Mouse (Mus musculus): Measurements from ENCODE around the gene Tmem212.

Gene Tmem212

GRCm38 (mm10) chr3:27898178-27898577 is 2.0 kb upstream of the Tmem212 start:
- no peak for DNase-seq

GRCm38 (mm10) chr3:27886578-27886977 is 9.6 kb downstream of the Tmem212 start:
- DNase-seq = no peak

DNA sequence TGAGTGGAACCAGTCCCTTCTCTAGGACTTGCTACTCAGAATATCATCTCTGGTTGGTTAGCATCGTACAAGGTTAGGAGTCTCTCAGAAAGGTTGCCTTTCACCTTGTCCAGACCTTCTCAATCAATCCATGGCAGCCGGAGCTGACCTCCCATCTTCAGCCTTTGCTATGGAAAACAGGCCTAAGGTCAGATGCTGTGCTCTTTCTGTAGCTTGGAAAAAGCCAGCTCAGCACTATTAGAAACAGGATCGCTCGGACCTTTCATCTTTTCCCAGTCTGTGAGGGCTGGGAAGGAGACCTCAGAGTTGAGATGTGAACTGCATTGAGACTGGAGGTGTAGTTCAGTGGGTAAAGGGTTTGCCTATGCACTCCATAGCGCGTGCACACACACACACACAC is 10.6 kb downstream of the Tmem212 start:
- no peak for DNase-seq

DNA sequence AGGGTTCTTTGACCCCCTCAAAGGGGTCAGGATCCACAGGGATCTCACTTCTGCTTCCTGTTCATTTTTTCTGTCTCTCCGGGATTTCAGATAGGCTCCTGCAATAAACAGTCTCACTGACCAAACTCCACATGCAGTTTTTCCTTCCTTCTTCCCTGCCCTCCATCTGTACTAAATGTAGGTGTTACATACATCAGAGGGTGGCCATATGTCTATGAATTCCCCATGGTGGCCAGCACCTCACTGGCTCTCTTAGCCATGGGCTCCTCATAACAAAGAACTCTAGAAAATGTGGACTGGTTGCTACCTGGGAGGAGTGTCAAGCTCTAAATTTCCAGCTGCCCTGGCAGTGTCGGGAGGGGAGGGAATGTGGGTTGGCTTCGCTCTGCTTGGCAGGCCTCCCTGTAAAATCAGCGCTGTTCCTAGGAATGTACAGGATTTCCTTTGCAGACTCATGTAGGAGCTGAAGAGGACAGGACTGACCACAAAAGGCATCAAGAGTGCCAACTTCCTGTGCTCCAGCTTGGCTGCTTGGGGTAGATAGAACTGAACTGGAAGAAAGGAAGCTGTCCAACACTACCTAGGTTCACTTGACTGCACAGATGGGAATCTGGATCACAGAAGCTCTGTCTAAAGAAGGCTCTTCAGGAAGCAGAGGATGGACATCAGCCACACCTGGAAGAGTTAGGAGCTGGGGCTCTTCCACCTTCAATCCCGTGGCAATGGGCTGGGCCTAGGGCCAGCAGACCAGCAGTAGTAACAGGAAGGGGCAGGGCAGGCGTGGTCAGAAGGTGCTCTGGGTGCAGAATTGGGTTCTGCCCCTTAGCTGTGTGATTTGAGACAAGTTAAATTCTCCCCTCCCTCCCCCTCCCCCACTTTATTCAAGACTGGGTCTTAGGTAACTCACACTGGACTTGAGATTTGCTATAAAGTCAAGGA is 14.0 kb downstream of the Tmem212 start:
- DNase-seq = peak; percentile 16 to 18

GRCm38 (mm10) chr3:27878854-27879610 is 17.1 kb downstream of the Tmem212 start:
- no peak for DNase-seq

DNA sequence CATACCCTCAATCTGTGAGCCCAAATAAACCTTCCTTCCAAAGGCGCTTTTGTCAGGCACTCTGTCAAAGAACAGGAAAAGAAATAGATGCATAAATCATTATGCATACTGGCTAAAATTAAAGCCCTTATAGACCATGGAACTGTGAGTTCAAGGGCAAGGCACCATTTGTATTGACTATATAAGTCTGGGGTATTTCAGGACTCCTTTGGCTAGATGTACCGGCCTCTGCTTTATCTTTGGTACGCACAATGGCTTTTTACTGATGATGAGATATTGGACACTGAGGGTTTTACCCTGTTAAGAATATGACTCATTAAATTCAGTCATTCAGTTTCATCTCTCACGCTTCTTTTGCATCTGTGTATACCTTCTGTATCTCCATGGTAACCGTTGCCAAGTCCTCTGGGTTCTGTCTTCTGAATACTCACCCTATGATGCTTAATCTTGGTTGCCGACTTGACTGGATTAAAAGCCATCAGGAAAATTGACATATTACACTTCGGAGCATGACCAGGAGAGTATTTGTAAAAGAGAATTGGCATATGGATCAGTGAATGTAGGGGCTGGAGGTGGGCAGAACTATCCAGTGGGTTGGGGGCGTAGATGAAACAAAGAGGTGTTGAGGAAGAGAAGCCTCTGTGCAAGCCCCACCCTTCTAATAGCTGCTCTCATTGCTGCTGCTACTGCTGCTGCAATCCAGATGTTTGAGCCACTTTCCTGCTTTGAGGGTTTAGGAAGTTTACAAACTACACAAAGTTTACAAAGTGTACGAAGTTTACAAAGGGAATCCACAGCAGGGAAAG is 22.7 kb downstream of the Tmem212 start:
- no peak for DNase-seq

DNA sequence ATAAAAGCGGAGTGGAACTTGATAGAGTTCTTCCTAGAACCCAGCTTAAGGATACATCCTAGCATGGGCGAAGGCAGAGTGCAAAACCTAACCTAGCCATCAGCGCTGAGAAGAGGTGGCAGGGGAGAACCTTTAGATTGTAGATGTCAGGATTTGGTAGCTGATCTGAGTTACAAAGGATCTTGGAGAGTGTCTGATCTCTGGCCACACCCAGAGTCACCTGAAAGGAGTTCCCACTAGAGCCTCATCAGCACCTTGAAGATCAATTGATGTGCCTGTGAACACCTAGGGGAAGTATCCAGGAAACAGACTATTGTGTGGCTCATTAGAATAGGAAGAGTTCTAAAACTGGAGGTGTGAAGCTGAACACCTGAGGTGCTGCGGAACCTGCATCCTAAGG is 23.7 kb downstream of the Tmem212 start:
- no peak for DNase-seq

GRCm38 (mm10) chr3:27871891-27872290 is 24.3 kb downstream of the Tmem212 start:
- DNase-seq = no peak

GRCm38 (mm10) chr3:27871371-27871770 is 24.8 kb downstream of the Tmem212 start:
- DNase-seq = no peak

DNA sequence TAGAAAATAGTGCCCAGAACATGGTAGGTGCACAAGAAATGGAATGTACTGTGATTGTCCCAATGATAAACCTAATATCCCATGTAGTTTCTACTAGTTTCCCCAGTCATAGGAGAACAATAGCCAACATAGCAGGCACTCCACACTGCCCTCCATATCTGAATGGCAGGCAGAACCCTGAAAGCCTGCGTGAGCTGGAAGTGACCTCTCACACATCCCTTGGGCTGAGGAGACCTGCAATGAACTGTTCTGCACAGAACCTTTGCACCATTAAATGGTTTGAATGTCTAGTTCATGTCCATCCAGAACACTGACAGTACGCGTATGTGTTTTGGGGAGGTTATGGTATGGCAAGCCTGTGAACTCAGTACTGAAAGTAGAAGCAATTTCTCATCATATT is 27.5 kb downstream of the Tmem212 start:
- DNase-seq = no peak

DNA sequence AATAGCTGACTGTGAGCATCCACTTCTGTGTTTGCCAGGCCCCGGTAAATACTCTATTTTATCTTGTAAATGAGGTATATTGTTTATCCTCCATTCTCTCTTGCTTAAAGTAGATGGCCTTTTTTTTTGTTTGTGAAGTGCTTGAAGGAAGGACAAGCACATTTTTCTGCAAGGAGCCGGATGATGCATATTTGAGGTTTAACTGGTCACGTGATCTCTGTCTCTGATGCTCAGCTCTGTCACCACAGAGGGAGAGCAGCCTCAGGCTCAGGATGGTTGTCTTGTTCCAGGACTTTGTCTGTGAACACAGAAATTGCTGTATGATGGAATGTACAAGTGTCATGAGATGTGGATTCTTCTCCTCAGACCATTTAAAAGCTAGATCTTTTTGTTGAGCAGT is 28.4 kb downstream of the Tmem212 start:
- DNase-seq = no peak

DNA sequence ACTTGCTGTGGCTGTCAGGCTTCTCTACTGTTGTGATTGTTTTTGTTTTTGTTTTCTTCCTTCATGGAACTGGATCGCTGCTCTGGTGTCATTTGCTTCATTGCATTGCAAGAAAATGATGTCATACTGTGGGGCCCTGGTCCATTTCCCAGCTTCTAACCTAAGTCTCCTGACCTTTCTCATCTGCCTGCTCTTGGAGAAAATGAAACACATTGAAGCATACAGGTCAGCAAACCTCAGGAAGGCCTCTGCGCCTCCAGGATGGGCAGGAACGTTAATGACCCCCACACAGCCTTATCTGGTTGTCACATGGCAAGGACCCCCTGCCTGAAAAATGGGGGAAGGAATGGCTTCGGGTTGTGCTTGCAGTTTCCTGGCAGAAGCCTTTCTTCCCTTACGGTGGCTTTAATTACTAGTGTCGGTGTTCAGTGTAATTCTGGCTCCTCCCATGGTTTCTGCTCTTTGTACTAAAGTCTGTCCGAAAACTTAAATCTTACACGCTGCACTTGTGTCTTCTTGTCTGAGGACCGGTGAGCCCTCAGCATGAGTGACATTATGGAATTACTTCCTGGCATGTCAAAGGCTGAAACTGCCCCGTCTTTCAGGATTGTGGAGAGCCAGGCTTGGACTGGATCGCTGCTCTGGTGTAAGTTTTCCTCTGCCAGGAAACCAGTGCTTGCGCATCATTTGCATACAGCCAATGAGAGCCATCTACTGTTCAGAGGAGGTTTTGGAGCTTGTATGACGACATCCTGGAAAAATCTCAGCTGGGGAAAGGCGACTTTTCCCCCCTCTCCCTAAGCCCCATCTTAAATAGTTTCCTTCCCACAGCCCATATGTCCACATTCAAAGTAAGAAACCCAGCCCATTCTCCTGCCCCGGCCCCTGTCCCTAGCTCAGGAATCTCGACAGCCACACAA is 33.1 kb downstream of the Tmem212 start:
- DNase-seq = peak; percentile 77 to 81

DNA sequence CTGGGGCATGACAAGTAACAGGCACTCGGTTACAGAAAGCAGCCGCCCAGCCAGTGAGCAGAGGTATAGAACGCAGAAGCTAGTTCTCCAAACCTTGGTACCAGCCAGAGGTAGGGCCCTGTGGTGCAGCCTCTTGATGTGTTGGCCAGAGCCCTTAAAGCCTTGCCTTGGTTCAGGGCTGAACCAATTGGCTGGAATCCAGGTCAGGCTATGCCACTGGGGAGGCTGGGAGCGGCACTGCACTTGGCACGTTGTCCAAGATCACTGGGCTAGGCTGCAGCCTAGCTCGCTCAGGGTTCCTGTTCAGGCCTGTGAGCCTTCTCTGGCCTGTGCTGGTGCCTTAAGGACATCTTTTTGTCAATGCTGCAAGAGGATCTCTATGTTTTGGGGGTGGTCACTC is 34.6 kb downstream of the Tmem212 start:
- DNase-seq = peak; percentile 82 to 87

DNA sequence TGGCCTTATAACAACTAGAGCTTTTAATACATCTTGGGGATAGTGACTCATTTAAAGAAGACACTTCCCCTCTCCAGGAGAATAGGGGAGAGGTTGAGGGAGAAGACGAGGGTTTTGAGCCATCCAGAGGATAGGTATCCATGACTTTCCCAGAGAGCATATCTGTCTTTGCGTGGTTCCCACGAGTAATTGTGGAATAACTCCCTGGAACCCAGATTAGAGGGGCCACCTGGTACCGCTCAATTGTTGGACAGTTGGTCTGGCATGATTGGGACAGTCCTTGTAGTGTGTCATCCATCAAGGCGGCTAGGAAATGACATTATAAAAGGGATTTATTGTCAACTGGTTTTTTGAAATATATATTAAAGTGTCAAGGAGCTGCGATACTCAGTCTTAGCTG is 35.1 kb downstream of the Tmem212 start:
- no peak for DNase-seq

- DNase-seq = peak; percentile 6 to 15
These were observed 37.0 kb downstream of the Tmem212 start for GRCm38 (mm10) chr3:27859161-27859561.

DNA sequence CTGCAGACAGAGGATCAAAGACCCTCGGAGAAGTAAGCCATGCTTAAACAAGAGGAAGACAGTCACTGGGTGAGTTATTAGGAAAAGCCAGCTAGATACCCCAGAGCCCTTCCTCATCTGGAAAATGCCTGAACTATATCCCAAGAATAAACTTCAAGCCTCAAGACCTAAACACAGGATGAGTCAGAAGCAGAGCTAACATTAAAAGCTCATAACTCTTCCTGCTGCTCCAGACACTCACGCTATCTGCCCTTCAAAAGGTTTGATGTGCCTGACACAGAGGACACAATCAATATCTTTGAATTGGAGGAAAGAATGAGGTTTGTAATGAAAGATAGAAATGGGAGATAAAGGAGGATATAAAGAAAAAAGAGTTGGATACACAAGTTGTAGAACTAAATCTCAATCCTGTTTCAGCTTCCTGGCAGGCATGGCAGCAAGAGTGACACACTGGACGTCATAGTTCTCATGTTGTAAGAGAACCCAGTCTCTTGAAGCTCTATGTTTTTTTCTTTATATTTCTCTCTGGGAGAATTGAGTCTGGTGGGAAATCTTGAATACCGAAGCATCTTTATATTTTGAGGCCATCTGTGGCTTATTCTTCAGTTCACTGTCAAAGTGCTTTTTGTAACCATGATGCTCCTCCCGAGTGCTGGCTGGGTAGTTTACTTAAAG is 37.6 kb downstream of the Tmem212 start:
- DNase-seq = no peak

DNA sequence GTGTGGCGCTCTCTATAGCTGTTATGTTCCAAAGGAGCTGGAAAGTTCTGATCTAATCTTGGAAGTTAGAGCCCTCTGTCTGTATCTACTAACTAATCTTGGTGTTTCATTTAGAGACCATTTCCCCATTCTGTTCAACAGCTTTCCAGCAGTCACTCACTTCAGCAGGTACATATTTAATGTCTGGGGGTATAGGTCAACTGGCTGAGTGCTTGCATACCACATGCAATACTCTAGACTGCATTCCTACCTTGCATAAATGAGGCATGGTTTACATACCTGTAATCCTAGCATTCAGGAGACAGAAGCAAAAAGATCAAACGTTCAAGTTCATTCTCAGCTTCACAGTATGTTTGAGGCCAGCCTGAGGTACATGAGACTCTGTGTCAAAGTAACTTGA is 39.9 kb downstream of the Tmem212 start:
- DNase-seq = no peak

DNA sequence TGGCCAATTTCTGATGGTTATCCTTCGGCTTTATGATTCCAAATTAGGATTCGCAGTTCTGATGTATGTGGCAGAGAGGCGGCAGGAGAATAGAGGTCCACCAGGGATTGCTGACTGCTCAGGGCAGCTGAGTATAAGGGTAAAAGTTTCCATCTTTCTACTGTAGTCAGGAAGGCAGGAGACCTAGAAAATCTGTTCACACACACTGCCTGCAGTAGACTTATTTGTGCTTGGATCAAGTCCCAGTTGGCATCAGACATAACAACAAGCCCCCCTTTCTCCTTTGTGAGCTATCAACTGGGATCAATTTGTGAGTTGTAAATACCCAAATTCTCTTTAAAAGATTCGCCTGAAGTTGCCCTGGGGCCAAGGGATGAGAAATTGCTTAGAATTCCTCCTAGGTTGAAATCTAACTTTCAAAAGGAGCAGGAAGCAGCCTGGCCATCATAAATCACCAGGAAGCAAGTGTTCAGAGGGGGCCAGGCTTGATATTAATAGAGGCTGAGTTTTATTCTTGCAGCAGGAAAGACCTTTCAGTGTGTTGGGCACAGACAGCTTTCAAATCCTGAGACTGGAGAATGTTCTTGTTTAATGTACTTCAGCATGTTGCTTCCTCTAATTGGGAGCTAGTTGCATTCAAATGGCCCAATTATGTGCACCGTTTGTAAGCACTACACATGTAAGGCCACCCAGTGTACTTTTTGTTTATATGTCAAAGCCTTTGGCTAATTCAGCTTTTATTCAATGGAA is 41.6 kb downstream of the Tmem212 start:
- DNase-seq = peak; percentile 22 to 39

DNA sequence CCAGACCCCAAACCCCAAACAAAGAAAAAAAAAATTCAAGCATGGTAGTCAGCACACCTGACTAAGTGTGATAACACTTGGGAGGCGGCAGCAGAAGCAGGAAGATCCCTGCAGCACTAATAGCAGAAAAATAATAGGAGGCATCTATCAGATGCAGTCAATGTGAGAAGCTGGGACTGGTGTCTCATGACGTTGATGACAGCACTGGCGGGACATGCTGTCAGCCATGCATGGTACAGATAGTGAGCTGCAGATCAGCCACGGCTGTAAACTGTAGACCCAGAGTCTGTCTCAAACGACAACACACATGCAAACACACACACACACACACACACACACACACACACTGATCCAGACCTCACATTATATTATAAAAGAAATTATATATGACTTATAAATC is 52.9 kb downstream of the Tmem212 start:
- no peak for DNase-seq

- no peak for DNase-seq
These were observed 53.3 kb downstream of the Tmem212 start for GRCm38 (mm10) chr3:27842856-27843255.

- no peak for DNase-seq
These were observed 55.9 kb downstream of the Tmem212 start for GRCm38 (mm10) chr3:27840311-27840710.

Data from kidney, postnatal 36 days (tissue).